Mouse (Mus musculus): Measurements from ENCODE around the gene Gm2a. TPM values are rescaled to one million over a fixed set of nuclear protein-coding genes. Genes with fewer than 3 reads are reported as not detected.
A peak's percentile ranks its signal among the peaks of the same experiment; 100 is the strongest.

Gm2a gene
- polyA plus RNA-seq (2015; fragmentation: Nextera tagmentation; extraction: Ambion mirVana): 19.2 and 20.3 TPM in 2 replicates

- Histone ChIP-seq H3K4me1 (replicated peaks) (peaks cover 20% of the 10 kb centered on the region), H3K4me2 (peak within 1 kb of the TSS; percentile 71), H3K4me3 (peak within 1 kb of the TSS; percentile 58), H3K27ac (peak within 1 kb of the TSS; percentile 73), H3K36me3 (0 out of 2 replicates have a peak, but pooled peaks cover 2% of the 10 kb centered on the region), H3K9me3 (no peaks in the 10 kb centered on the region), H3K27me3 (no peaks in the 10 kb centered on the region), H3K9ac (peak within 1 kb of the TSS; percentile 83)
- 3% methylated on average over 34 of the region's 45 CpGs for WGBS
- peak; percentile 94 for ATAC-seq (ENCODE audit: low FRiP score)
Observed at GRCm38 (mm10) chr11:55097463-55098188, at the start of gene Gm2a. Gene Gm2a, plus strand, starts transcription at chr11:55098115.

- Histone ChIP-seq H3K4me2 (no peak overlapping the region), H3K4me3 (no peak overlapping the region), H3K27ac (no peak overlapping the region), H3K9ac (no peak overlapping the region), H3K36me3 (no peaks in the 10 kb centered on the region), H3K4me1 (replicated peaks) (no peaks in the 10 kb centered on the region), H3K9me3 (no peaks in the 10 kb centered on the region), H3K27me3 (no peaks in the 10 kb centered on the region)
- ATAC-seq (ENCODE audit: low FRiP score): no peak
- 83% methylated on average over 7 of the region's 7 CpGs for WGBS
Observed at GRCm38 (mm10) chr11:55050837-55051510, 46.9 kb upstream of the Gm2a start.

GRCm38 (mm10) chr11:55057511-55057910, 40.4 kb upstream of the Gm2a start:
- no peak for ATAC-seq (ENCODE audit: low FRiP score)
- Histone ChIP-seq H3K27me3 (no peaks in the 10 kb centered on the region), H3K9me3 (no peaks in the 10 kb centered on the region), H3K36me3 (no peaks in the 10 kb centered on the region), H3K4me2 (no peak overlapping the region), H3K27ac (no peak overlapping the region), H3K4me3 (no peak overlapping the region), H3K9ac (no peak overlapping the region), H3K4me1 (replicated peaks) (no peaks in the 10 kb centered on the region)
- WGBS: 83% methylated on average over 3 of the region's 3 CpGs

DNA sequence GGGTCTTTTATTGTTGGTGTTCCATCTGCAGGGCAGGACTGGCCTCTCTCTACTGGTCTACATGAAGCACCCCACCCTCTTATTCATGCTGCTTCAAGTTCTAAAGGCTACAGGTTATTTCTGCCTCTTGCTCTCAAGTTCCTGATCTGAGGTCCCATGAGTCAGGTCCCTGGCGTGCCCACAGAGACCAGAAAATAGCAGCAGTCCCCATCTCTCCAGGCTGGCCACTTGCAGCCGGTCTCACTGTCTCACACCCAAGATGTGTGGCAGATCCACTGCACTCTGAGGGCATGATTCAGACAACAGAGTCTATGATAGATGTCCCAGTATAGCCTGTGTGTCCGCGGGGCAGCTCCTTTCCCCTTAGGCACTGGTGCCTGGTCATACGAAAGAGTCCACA, 37.1 kb upstream of the Gm2a start:
- Histone ChIP-seq H3K9ac (no peak overlapping the region), H3K4me3 (no peak overlapping the region), H3K4me1 (replicated peaks) (no peaks in the 10 kb centered on the region), H3K27ac (no peak overlapping the region), H3K36me3 (no peaks in the 10 kb centered on the region), H3K27me3 (no peaks in the 10 kb centered on the region), H3K9me3 (no peaks in the 10 kb centered on the region), H3K4me2 (no peak overlapping the region)
- 90% methylated on average over 5 of the region's 5 CpGs for WGBS
- ATAC-seq (ENCODE audit: low FRiP score): no peak

GRCm38 (mm10) chr11:55062856-55063255, 35.1 kb upstream of the Gm2a start:
- no peak overlapping the region for H3K9ac ChIP-seq
- H3K27me3 ChIP-seq: no peaks in the 10 kb centered on the region
- H3K9me3 ChIP-seq: no peaks in the 10 kb centered on the region
- H3K27ac ChIP-seq: no peak overlapping the region
- no peak for ATAC-seq (ENCODE audit: low FRiP score)
- no peaks in the 10 kb centered on the region for H3K36me3 ChIP-seq
- H3K4me3 ChIP-seq: no peak overlapping the region
- H3K4me1 ChIP-seq (replicated peaks): no peaks in the 10 kb centered on the region
- H3K4me2 ChIP-seq: no peak overlapping the region
- 66% methylated on average over 5 of the region's 5 CpGs for WGBS

GRCm38 (mm10) chr11:55066921-55067320, 31.0 kb upstream of the Gm2a start:
- Histone ChIP-seq H3K9ac (no peak overlapping the region), H3K9me3 (no peaks in the 10 kb centered on the region), H3K27ac (no peak overlapping the region), H3K4me1 (replicated peaks) (peaks cover 4% of the 10 kb centered on the region; the same call in 1 of the 2 replicates), H3K27me3 (no peaks in the 10 kb centered on the region), H3K4me2 (no peak overlapping the region), H3K4me3 (no peak overlapping the region), H3K36me3 (no peaks in the 10 kb centered on the region)
- ATAC-seq (ENCODE audit: low FRiP score): no peak
- whole genome bisulfite sequencing: 67% methylated on average over 4 of the region's 4 CpGs

- Histone ChIP-seq H3K9me3 (no peaks in the 10 kb centered on the region), H3K27ac (no peak overlapping the region), H3K4me3 (no peak overlapping the region), H3K27me3 (no peaks in the 10 kb centered on the region), H3K4me2 (no peak overlapping the region), H3K4me1 (replicated peaks) (peaks cover 4% of the 10 kb centered on the region; the same call in 1 of the 2 replicates), H3K36me3 (no peaks in the 10 kb centered on the region), H3K9ac (no peak overlapping the region)
- no peak for ATAC-seq (ENCODE audit: low FRiP score)
- 57% methylated on average over 2 of the region's 2 CpGs for WGBS
Observed at GRCm38 (mm10) chr11:55069023-55069422, 28.9 kb upstream of the Gm2a start.

DNA sequence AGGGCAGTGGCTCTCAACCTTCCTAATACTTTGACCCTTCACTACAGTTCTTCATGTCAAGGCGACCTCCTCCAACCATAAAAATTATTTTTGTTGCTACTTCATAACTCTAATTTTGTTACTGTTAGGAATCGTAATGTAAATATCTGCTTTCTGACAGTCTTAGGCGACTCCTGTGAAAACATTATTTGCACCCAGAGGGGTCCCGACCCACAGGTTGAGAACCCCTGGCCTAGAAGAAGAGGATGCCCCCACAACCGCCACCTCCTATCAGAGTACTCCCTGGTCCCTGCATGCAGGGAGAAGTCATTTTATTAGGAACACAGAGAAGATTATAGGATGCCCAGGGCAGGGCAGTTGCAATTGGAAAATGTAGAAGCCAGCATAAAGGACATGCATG, 26.6 kb upstream of the Gm2a start:
- no peak for ATAC-seq (ENCODE audit: low FRiP score)

DNA sequence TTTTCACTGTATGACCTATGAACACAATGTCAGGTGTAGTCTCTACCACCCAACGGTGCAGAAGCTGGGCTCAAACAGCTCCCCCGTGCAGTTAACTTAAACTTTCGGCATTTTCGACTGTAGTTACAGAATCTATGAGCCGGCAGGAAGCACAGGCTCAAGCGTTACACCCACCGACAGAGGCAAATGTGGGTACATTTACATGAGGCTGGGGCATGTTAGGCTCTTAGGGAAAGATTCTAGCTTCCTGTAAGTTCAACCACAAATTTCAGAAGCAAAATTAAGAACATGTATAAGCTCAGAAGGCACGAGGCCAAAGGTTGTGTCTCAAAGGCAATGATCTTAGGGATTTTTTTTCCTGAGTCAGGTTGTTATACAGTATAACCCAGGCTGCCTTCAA, 25.4 kb upstream of the Gm2a start:
- no peak overlapping the region for H3K27ac ChIP-seq
- no peaks in the 10 kb centered on the region for H3K9me3 ChIP-seq
- H3K36me3 ChIP-seq: no peaks in the 10 kb centered on the region
- peaks cover 11% of the 10 kb centered on the region for H3K27me3 ChIP-seq
- no peak overlapping the region for H3K4me2 ChIP-seq
- peaks cover 14% of the 10 kb centered on the region for H3K4me1 ChIP-seq (replicated peaks)
- ATAC-seq (ENCODE audit: low FRiP score): no peak
- 89% methylated on average over 8 of the region's 8 CpGs for WGBS
- no peak overlapping the region for H3K9ac ChIP-seq
- no peak overlapping the region for H3K4me3 ChIP-seq

More for the DNA sequence above, 26.6 kb upstream of the Gm2a start:
- Histone ChIP-seq H3K27me3 (peaks cover under 1% of the 10 kb centered on the region; the same call in 1 of the 2 replicates), H3K27ac (no peak overlapping the region), H3K9ac (no peak overlapping the region), H3K36me3 (no peaks in the 10 kb centered on the region), H3K4me2 (no peak overlapping the region), H3K4me3 (no peak overlapping the region), H3K9me3 (no peaks in the 10 kb centered on the region), H3K4me1 (replicated peaks) (peaks cover 9% of the 10 kb centered on the region; the same call in 1 of the 2 replicates)
- 91% methylated on average over 5 of the region's 5 CpGs for WGBS

DNA sequence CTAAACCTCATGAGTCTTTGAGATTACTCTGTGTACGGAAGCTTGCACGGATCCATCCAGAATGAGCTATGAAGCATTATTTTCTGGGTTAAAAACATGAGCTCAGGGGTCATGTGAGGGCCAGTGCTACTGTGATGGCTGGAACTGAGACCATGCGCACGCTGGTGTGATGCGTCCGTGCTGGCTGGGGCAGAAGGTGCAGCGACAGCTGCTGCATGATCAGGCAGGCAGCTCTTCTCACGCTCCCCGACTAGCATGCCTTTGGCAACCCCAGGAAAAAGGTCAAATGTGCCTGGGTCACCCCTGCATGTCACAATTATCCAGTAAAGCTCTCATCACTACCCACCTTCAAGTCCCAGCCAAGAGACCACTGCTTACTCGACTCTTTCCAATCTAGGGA, 24.7 kb upstream of the Gm2a start:
- Histone ChIP-seq H3K9me3 (no peaks in the 10 kb centered on the region), H3K4me2 (no peak overlapping the region), H3K4me3 (no peak overlapping the region), H3K36me3 (no peaks in the 10 kb centered on the region), H3K27me3 (peaks cover 17% of the 10 kb centered on the region), H3K27ac (no peak overlapping the region), H3K9ac (no peak overlapping the region), H3K4me1 (replicated peaks) (peaks cover 21% of the 10 kb centered on the region)
- ATAC-seq (ENCODE audit: low FRiP score): no peak
- WGBS: 77% methylated on average over 10 of the region's 10 CpGs

DNA sequence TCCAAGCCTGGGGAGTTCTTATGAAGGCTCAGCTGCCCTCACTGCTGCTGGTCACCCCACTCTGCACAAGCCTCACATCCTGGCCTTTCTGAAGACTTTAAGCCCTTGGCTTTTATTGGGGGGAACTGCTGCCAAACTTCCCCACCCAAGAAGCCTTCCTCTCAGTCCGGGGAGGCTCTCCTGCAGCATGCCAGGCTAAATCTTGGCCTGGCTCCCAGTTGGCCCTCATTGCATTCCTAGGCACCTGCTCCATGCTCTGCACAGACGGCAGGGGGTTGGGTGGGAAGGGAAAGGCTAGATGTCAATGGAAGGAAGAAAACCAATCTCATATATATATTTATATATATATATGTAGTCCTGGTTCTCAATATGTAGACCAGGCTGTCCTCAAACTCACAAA, 22.3 kb upstream of the Gm2a start:
- H3K27me3 ChIP-seq: peaks cover 31% of the 10 kb centered on the region
- no peak overlapping the region for H3K27ac ChIP-seq
- H3K4me2 ChIP-seq: no peak overlapping the region
- H3K9me3 ChIP-seq: no peaks in the 10 kb centered on the region
- 59% methylated on average over 2 of the region's 2 CpGs for WGBS
- H3K9ac ChIP-seq: no peak overlapping the region
- no peaks in the 10 kb centered on the region for H3K36me3 ChIP-seq
- H3K4me3 ChIP-seq: no peak overlapping the region
- peaks cover 20% of the 10 kb centered on the region for H3K4me1 ChIP-seq (replicated peaks)
- no peak for ATAC-seq (ENCODE audit: low FRiP score)

DNA sequence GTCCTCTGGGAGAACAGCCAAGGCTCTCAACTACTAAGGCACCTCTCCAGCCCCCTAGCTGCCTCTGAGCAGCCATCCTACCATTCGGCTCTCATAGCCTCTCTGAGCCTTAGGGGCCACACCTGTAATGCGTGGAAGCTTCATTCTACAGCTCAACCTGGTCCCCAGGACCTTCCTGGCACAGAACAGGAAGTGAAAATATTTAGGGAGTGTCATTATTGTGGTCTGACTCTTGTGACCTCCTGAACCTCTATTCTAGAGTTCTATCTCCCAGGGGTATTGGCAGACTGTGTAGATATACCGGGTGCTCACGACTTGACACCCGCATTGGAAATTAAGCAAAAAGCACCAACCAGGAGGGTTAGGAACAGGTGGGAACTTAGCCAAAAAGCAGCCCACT, 21.7 kb upstream of the Gm2a start:
- no peaks in the 10 kb centered on the region for H3K9me3 ChIP-seq
- 85% methylated on average over 5 of the region's 5 CpGs for WGBS
- no peak for ATAC-seq (ENCODE audit: low FRiP score)
- no peak overlapping the region for H3K27ac ChIP-seq
- H3K27me3 ChIP-seq: peaks cover 31% of the 10 kb centered on the region
- peaks cover 20% of the 10 kb centered on the region for H3K4me1 ChIP-seq (replicated peaks)
- H3K4me2 ChIP-seq: no peak overlapping the region
- H3K4me3 ChIP-seq: no peak overlapping the region
- no peak overlapping the region for H3K9ac ChIP-seq
- H3K36me3 ChIP-seq: no peaks in the 10 kb centered on the region

Data from hindbrain, embryonic 13.5 days (tissue).